Mouse (Mus musculus): ENCODE data around the gene Acp2.

GRCm38 (mm10) chr2:91182016-91182404, 20.7 kb upstream of the Acp2 start:
- TF ChIP-seq POLR2A (IDR thresholded peaks at IDR 0.05; ENCODE audit: extremely low read depth, insufficient read depth, low read length) = no peak
- no peak for TF ChIP-seq CTCF (IDR thresholded peaks at IDR 0.05; ENCODE audit: low read depth, low read length)
